Mouse (Mus musculus) R1 (cell line): ENCODE measurements at regions not wholly inside any gene's neighbourhood (a gene's known extent, or its start where the extent isn't known, plus 50 kb on each side); places are given as distances from the start of the nearest gene placed in this dataset.
"Not testable (repeated sequence)": the region's sequence is repeated elsewhere in the genome, so short reads cannot be mapped to it uniquely, and the experiment has no call there.

Experiments
- DNase-seq: peaks from one replicate; pipeline ENCODE4 v3.0.0-alpha.2; 2018; ENCODE audit warnings: low read depth, low spot score

- no peak for DNase-seq
Measured at GRCm38 (mm10) chr3:152040751-152041150, 125.3 kb downstream of the Gipc2 start.

- not testable (repeated sequence) for DNase-seq
Measured at GRCm38 (mm10) chr3:152036819-152037218, 129.2 kb downstream of the Gipc2 start.

GRCm38 (mm10) chr3:152035416-152035815, 130.6 kb downstream of the Gipc2 start:
- no peak for DNase-seq

GRCm38 (mm10) chr3:152034686-152035085, 131.3 kb downstream of the Gipc2 start:
- DNase-seq = peak; percentile 55

GRCm38 (mm10) chr3:152034221-152034620, 131.8 kb downstream of the Gipc2 start:
- DNase-seq = peak; percentile 36

- no peak for DNase-seq
Measured at GRCm38 (mm10) chr3:152032663-152033318, 133.2 kb downstream of the Gipc2 start.

- no peak for DNase-seq
Measured at GRCm38 (mm10) chr3:152028695-152029094, 137.3 kb downstream of the Gipc2 start.

- no peak for DNase-seq
Measured at GRCm38 (mm10) chr3:152026034-152026433, 140.0 kb downstream of the Gipc2 start.

GRCm38 (mm10) chr3:152025122-152025521, 140.9 kb downstream of the Gipc2 start:
- no peak for DNase-seq

GRCm38 (mm10) chr3:152006747-152007146, 159.3 kb downstream of the Gipc2 start:
- DNase-seq = no peak

GRCm38 (mm10) chr3:152005366-152006025, 160.5 kb downstream of the Gipc2 start:
- DNase-seq = no peak

GRCm38 (mm10) chr3:152004411-152004955, 161.5 kb downstream of the Gipc2 start:
- no peak for DNase-seq

GRCm38 (mm10) chr3:151997534-151998107, 160.2 kb upstream of the Ptgfr start:
- no peak for DNase-seq

- DNase-seq = no peak
Measured at GRCm38 (mm10) chr3:151997111-151997510, 159.7 kb upstream of the Ptgfr start.

- DNase-seq = peak; percentile 79
Measured at GRCm38 (mm10) chr3:151988221-151988620, 150.8 kb upstream of the Ptgfr start.

- no peak for DNase-seq
Measured at GRCm38 (mm10) chr3:151978136-151978535, 140.7 kb upstream of the Ptgfr start.

GRCm38 (mm10) chr3:151977651-151978050, 140.2 kb upstream of the Ptgfr start:
- DNase-seq = no peak

- DNase-seq = peak; percentile 3
Measured at GRCm38 (mm10) chr3:151949865-151950264, 112.4 kb upstream of the Ptgfr start.

GRCm38 (mm10) chr3:151948015-151948645, 110.7 kb upstream of the Ptgfr start:
- DNase-seq = no peak

GRCm38 (mm10) chr3:151945916-151946315, 108.5 kb upstream of the Ptgfr start:
- no peak for DNase-seq

GRCm38 (mm10) chr3:151943542-151943941, 106.1 kb upstream of the Ptgfr start:
- no peak for DNase-seq

- DNase-seq = no peak
Measured at GRCm38 (mm10) chr3:151938472-151939029, 101.1 kb upstream of the Ptgfr start.
